Mouse (Mus musculus): ENCODE measurements at regions not wholly inside any gene's neighbourhood (a gene's known extent, or its start where the extent isn't known, plus 50 kb on each side); places are given as distances from the start of the nearest gene placed in this dataset.
A peak's percentile ranks its signal among the peaks of the same experiment; 100 is the strongest.

GRCm38 (mm10) chr13:39907720-39908119 is 453.5 kb downstream of the Ofcc1 start:
- no peak for DNase-seq (ENCODE audit: extremely low read depth, low read depth, low spot score)
- 78% methylated on average over 10 of the region's 10 CpGs for WGBS
- H3K4me3 ChIP-seq (ENCODE audit: insufficient read depth, low read depth, low read length) = no peak overlapping the region

GRCm38 (mm10) chr13:39904264-39904663 is 457.0 kb downstream of the Ofcc1 start:
- no peak for DNase-seq (ENCODE audit: extremely low read depth, low read depth, low spot score)
- Histone ChIP-seq H3K79me2 (ENCODE audit: control insufficient read depth, insufficient read depth, low read length) (no peaks in the 10 kb centered on the region), H3K4me3 (ENCODE audit: insufficient read depth, low read depth, low read length) (no peak overlapping the region), H3K36me3 (ENCODE audit: control insufficient read depth, insufficient read depth, low read length) (no peaks in the 10 kb centered on the region), H3K27me3 (ENCODE audit: control insufficient read depth, insufficient read depth, low read length) (no peaks in the 10 kb centered on the region), H3K4me1 (ENCODE audit: control insufficient read depth, insufficient read depth, low read length) (no peaks in the 10 kb centered on the region), H3K9ac (ENCODE audit: low read depth, low read length) (no peak overlapping the region), H3K27ac (replicated peaks; ENCODE audit: insufficient read depth, low read depth, low read length) (no peak overlapping the region)
- no peak for TF ChIP-seq CTCF (IDR thresholded peaks at IDR 0.05; ENCODE audit: low read depth, low read length)
- TF ChIP-seq POLR2A (IDR thresholded peaks at IDR 0.05; ENCODE audit: extremely low read depth, insufficient read depth, low read length) = no peak
- 92% methylated on average over 8 of the region's 8 CpGs for WGBS

More at GRCm38 (mm10) chr13:39907720-39908119, 453.5 kb downstream of the Ofcc1 start:
- Histone ChIP-seq H3K27me3 (ENCODE audit: control insufficient read depth, insufficient read depth, low read length) (no peaks in the 10 kb centered on the region), H3K4me1 (ENCODE audit: control insufficient read depth, insufficient read depth, low read length) (no peaks in the 10 kb centered on the region), H3K79me2 (ENCODE audit: control insufficient read depth, insufficient read depth, low read length) (no peaks in the 10 kb centered on the region), H3K27ac (replicated peaks; ENCODE audit: insufficient read depth, low read depth, low read length) (no peak overlapping the region), H3K36me3 (ENCODE audit: control insufficient read depth, insufficient read depth, low read length) (no peaks in the 10 kb centered on the region), H3K9ac (ENCODE audit: low read depth, low read length) (no peak overlapping the region)
- TF ChIP-seq CTCF (IDR thresholded peaks at IDR 0.05; ENCODE audit: low read depth, low read length) = no peak
- no peak for TF ChIP-seq POLR2A (IDR thresholded peaks at IDR 0.05; ENCODE audit: extremely low read depth, insufficient read depth, low read length)

- H3K36me3 ChIP-seq (ENCODE audit: control insufficient read depth, insufficient read depth, low read length) = no peaks in the 10 kb centered on the region
- no peak overlapping the region for H3K9ac ChIP-seq (ENCODE audit: low read depth, low read length)
- no peaks in the 10 kb centered on the region for H3K79me2 ChIP-seq (ENCODE audit: control insufficient read depth, insufficient read depth, low read length)
- H3K4me3 ChIP-seq (ENCODE audit: insufficient read depth, low read depth, low read length) = no peak overlapping the region
- no peak overlapping the region for H3K27ac ChIP-seq (replicated peaks; ENCODE audit: insufficient read depth, low read depth, low read length)
- TF ChIP-seq POLR2A (IDR thresholded peaks at IDR 0.05; ENCODE audit: extremely low read depth, insufficient read depth, low read length) = no peak
- no peak for TF ChIP-seq CTCF (IDR thresholded peaks at IDR 0.05; ENCODE audit: low read depth, low read length)
- 79% methylated on average over 3 of the region's 3 CpGs for WGBS
- no peaks in the 10 kb centered on the region for H3K4me1 ChIP-seq (ENCODE audit: control insufficient read depth, insufficient read depth, low read length)
- H3K27me3 ChIP-seq (ENCODE audit: control insufficient read depth, insufficient read depth, low read length) = no peaks in the 10 kb centered on the region
- DNase-seq (ENCODE audit: extremely low read depth, low read depth, low spot score) = no peak
These were observed 457.9 kb downstream of the Ofcc1 start for GRCm38 (mm10) chr13:39903319-39903718.

GRCm38 (mm10) chr13:39899332-39899731 is 461.9 kb downstream of the Ofcc1 start:
- Histone ChIP-seq H3K9ac (ENCODE audit: low read depth, low read length) (no peak overlapping the region), H3K4me1 (ENCODE audit: control insufficient read depth, insufficient read depth, low read length) (no peaks in the 10 kb centered on the region)
- TF ChIP-seq CTCF (IDR thresholded peaks at IDR 0.05; ENCODE audit: low read depth, low read length) = no peak
- TF ChIP-seq POLR2A (IDR thresholded peaks at IDR 0.05; ENCODE audit: extremely low read depth, insufficient read depth, low read length) = no peak

GRCm38 (mm10) chr13:39898412-39898979 is 462.8 kb downstream of the Ofcc1 start:
- DNase-seq (ENCODE audit: extremely low read depth, low read depth, low spot score) = peak; percentile 33
- Histone ChIP-seq H3K4me1 (ENCODE audit: control insufficient read depth, insufficient read depth, low read length) (no peaks in the 10 kb centered on the region), H3K79me2 (ENCODE audit: control insufficient read depth, insufficient read depth, low read length) (no peaks in the 10 kb centered on the region), H3K4me3 (ENCODE audit: insufficient read depth, low read depth, low read length) (no peak overlapping the region), H3K9ac (ENCODE audit: low read depth, low read length) (no peak overlapping the region), H3K27me3 (ENCODE audit: control insufficient read depth, insufficient read depth, low read length) (no peaks in the 10 kb centered on the region), H3K36me3 (ENCODE audit: control insufficient read depth, insufficient read depth, low read length) (no peaks in the 10 kb centered on the region), H3K27ac (replicated peaks; ENCODE audit: insufficient read depth, low read depth, low read length) (no peak overlapping the region)
- WGBS = 41% methylated on average over 5 of the region's 5 CpGs
- TF ChIP-seq POLR2A (IDR thresholded peaks at IDR 0.05; ENCODE audit: extremely low read depth, insufficient read depth, low read length) (no peak), CTCF (IDR thresholded peaks at IDR 0.05; ENCODE audit: low read depth, low read length) (no peak)

More at GRCm38 (mm10) chr13:39899332-39899731, 461.9 kb downstream of the Ofcc1 start:
- no peak overlapping the region for H3K27ac ChIP-seq (replicated peaks; ENCODE audit: insufficient read depth, low read depth, low read length)
- no peaks in the 10 kb centered on the region for H3K79me2 ChIP-seq (ENCODE audit: control insufficient read depth, insufficient read depth, low read length)
- DNase-seq (ENCODE audit: extremely low read depth, low read depth, low spot score) = no peak
- 94% methylated on average over 2 of the region's 2 CpGs for WGBS
- H3K36me3 ChIP-seq (ENCODE audit: control insufficient read depth, insufficient read depth, low read length) = no peaks in the 10 kb centered on the region
- no peaks in the 10 kb centered on the region for H3K27me3 ChIP-seq (ENCODE audit: control insufficient read depth, insufficient read depth, low read length)
- H3K4me3 ChIP-seq (ENCODE audit: insufficient read depth, low read depth, low read length) = no peak overlapping the region

GRCm38 (mm10) chr13:39894159-39894558 is 467.1 kb downstream of the Ofcc1 start:
- H3K4me1 ChIP-seq (ENCODE audit: control insufficient read depth, insufficient read depth, low read length) = no peaks in the 10 kb centered on the region
- no peak for TF ChIP-seq CTCF (IDR thresholded peaks at IDR 0.05; ENCODE audit: low read depth, low read length)
- TF ChIP-seq POLR2A (IDR thresholded peaks at IDR 0.05; ENCODE audit: extremely low read depth, insufficient read depth, low read length) = no peak
- H3K36me3 ChIP-seq (ENCODE audit: control insufficient read depth, insufficient read depth, low read length) = no peaks in the 10 kb centered on the region
- no peak overlapping the region for H3K27ac ChIP-seq (replicated peaks; ENCODE audit: insufficient read depth, low read depth, low read length)
- no peak overlapping the region for H3K4me3 ChIP-seq (ENCODE audit: insufficient read depth, low read depth, low read length)
- H3K79me2 ChIP-seq (ENCODE audit: control insufficient read depth, insufficient read depth, low read length) = no peaks in the 10 kb centered on the region
- DNase-seq (ENCODE audit: extremely low read depth, low read depth, low spot score) = peak; percentile 1
- H3K9ac ChIP-seq (ENCODE audit: low read depth, low read length) = no peak overlapping the region
- no peaks in the 10 kb centered on the region for H3K27me3 ChIP-seq (ENCODE audit: control insufficient read depth, insufficient read depth, low read length)
- WGBS = 66% methylated on average over 5 of the region's 5 CpGs
